Mouse (Mus musculus): ENCODE measurements at regions not wholly inside any gene's neighbourhood (a gene's known extent, or its start where the extent isn't known, plus 50 kb on each side); places are given as distances from the start of the nearest gene placed in this dataset.

DNA sequence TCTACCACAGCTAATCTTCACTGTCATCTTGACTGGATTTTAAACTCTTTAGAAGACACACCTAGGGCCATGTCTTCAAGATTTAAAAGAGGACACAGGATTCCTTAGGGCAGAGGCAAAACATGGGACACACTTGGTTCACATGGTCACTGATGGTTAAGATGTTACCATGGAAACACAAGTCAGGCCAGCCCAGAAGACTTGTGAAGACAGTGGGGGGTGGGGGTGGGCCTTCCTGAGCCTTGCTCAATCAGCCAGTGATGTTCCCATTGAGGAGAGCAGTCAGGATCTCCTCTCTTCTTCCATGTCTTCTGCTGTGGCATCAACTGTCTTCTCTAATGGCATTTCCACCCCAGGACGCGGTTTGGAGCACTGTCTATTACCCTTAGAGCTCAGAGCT, 60.5 kb upstream of the Shb start:
- H3K27me3 ChIP-seq (ENCODE audit: control insufficient read depth, insufficient read depth, low read length) = peaks cover 5% of the 10 kb centered on the region; the same call in 1 of the 2 replicates
- no peak overlapping the region for H3K4me2 ChIP-seq (ENCODE audit: low read depth)
- DNase-seq (ENCODE audit: low spot score) = no peak
- H3K9ac ChIP-seq (ENCODE audit: low read length) = no peak overlapping the region
- ATAC-seq (ENCODE audit: insufficient read depth, low FRiP score, low TSS enrichment) = no peak
- H3K4me1 ChIP-seq (ENCODE audit: control insufficient read depth, insufficient read depth, low read length) = no peaks in the 10 kb centered on the region
- H3K36me3 ChIP-seq (ENCODE audit: control insufficient read depth, insufficient read depth, low read length) = no peaks in the 10 kb centered on the region
- H3K4me3 ChIP-seq (ENCODE audit: low read depth, low read length) = no peak overlapping the region
- 54% methylated on average over 2 of the region's 2 CpGs for WGBS
- no peak overlapping the region for H3K27ac ChIP-seq (ENCODE audit: low read depth, low read length)
- H3K9me3 ChIP-seq (ENCODE audit: control insufficient read depth, low read length) = no peaks in the 10 kb centered on the region

DNA sequence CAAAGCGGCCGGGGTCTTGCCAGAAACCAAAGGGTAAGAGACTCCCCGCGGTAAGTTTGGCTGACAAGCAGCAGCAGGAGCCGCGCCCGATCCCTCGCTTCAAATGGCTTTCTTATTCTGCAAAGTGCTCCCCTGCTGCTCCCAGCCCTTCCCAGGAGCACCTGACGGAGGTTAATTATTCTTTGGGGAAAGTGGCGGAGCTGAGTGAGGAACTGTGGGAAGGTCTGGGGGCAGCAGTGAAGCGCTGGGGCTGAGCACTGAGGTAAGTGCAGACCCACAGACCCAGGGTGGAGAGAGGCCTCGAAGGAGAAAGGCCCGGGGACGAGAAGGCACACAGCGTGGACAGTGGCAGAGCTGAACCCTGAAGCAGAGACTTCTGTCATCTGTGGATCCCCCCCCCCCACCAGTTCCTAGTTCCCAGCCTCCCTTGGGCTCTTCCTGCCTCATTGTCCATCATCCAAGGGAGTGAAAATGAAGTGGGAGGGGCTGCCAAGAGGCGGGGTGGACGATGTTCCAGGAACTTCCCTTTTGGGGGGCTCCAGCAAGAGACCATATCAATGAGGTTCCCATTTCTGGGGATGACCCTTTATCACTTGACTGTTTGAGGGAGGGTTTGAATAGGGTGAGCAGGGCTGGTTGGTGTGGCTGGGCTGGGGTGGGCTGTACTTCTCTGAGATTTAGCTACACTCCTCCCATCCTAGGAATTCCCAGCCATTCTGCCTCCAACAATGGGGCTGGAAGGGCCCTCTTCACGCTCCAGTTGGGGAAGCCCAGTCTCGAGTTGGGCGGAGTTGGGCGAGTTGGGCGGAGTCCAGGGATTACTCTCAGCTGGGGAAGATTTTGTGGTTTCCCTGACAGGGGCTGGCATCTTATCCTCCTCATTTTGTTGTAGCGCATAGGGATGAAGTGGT, 59.4 kb upstream of the Shb start:
- Histone ChIP-seq H3K27ac (ENCODE audit: low read depth, low read length) (no peak overlapping the region), H3K4me2 (ENCODE audit: low read depth) (peak overlapping the region; percentile 46), H3K27me3 (ENCODE audit: control insufficient read depth, insufficient read depth, low read length) (peaks cover 5% of the 10 kb centered on the region; the same call in 1 of the 2 replicates), H3K9me3 (ENCODE audit: control insufficient read depth, low read length) (no peaks in the 10 kb centered on the region), H3K9ac (ENCODE audit: low read length) (peak overlapping the region; percentile 45), H3K4me1 (ENCODE audit: control insufficient read depth, insufficient read depth, low read length) (no peaks in the 10 kb centered on the region), H3K4me3 (ENCODE audit: low read depth, low read length) (0 out of 2 replicates have a peak overlapping the region, but pooled peaks have one; percentile 18), H3K36me3 (ENCODE audit: control insufficient read depth, insufficient read depth, low read length) (no peaks in the 10 kb centered on the region)
- 4% methylated on average over 23 of the region's 23 CpGs for WGBS
- ATAC-seq (ENCODE audit: insufficient read depth, low FRiP score, low TSS enrichment) = no peak
- DNase-seq (ENCODE audit: low spot score) = peak; percentile 29

DNA sequence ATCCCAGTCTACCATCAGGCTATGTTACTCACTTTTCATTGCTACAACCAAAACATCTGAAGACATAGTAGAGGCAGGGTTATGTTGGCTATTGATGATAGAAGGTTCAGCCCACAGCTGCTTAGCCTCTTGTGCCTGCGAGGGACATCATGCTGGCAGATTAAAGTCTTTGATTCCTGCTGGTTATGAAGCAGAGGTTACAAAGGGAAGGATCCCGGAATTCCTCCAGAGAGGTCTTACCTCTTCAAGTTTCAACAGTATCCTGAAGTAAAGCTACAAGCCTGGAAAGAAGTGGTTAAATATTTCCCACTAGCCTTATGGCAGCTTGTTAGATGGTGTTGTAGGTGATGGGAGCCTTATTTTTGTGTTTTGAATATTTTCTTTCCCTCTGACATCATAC, 58.6 kb upstream of the Shb start:
- no peak overlapping the region for H3K9ac ChIP-seq (ENCODE audit: low read length)
- no peak overlapping the region for H3K4me3 ChIP-seq (ENCODE audit: low read depth, low read length)
- H3K27ac ChIP-seq (ENCODE audit: low read depth, low read length) = no peak overlapping the region
- ATAC-seq (ENCODE audit: insufficient read depth, low FRiP score, low TSS enrichment) (no peak), DNase-seq (ENCODE audit: low spot score) (no peak)
- peak overlapping the region; percentile 46; the same call in 1 of the 2 replicates for H3K4me2 ChIP-seq (ENCODE audit: low read depth)
- H3K4me1 ChIP-seq (ENCODE audit: control insufficient read depth, insufficient read depth, low read length) = no peaks in the 10 kb centered on the region
- H3K27me3 ChIP-seq (ENCODE audit: control insufficient read depth, insufficient read depth, low read length) = peaks cover 5% of the 10 kb centered on the region; the same call in 1 of the 2 replicates
- H3K36me3 ChIP-seq (ENCODE audit: control insufficient read depth, insufficient read depth, low read length) = no peaks in the 10 kb centered on the region
- no peaks in the 10 kb centered on the region for H3K9me3 ChIP-seq (ENCODE audit: control insufficient read depth, low read length)
- WGBS = 15% methylated on average over 2 of the region's 2 CpGs

DNA sequence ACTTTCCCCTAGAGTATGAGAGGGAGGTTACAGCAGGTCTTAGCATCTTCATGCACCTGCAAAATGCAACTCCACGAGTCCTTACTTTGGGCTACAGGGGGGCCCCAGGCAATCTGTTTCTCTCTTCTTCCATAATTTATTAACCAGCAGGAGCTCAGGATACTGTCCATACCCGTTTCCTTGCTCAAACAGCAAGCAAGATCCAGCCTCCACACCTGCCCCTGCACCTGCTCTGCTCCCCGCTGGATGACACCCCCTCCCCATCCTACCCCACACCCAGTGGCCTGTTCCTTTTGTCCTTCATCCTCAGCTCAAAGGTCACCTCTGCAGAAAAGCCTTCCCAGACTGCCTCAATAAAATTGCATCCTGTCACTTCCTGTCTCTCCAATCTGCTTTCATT, 56.1 kb upstream of the Shb start:
- H3K27me3 ChIP-seq (ENCODE audit: control insufficient read depth, insufficient read depth, low read length) = peaks cover 5% of the 10 kb centered on the region; the same call in 1 of the 2 replicates
- no peak overlapping the region for H3K4me2 ChIP-seq (ENCODE audit: low read depth)
- H3K27ac ChIP-seq (ENCODE audit: low read depth, low read length) = no peak overlapping the region
- H3K4me3 ChIP-seq (ENCODE audit: low read depth, low read length) = no peak overlapping the region
- no peak overlapping the region for H3K9ac ChIP-seq (ENCODE audit: low read length)
- no peak for ATAC-seq (ENCODE audit: insufficient read depth, low FRiP score, low TSS enrichment)
- WGBS = 15% methylated on average over 3 of the region's 3 CpGs
- no peaks in the 10 kb centered on the region for H3K9me3 ChIP-seq (ENCODE audit: control insufficient read depth, low read length)
- no peaks in the 10 kb centered on the region for H3K36me3 ChIP-seq (ENCODE audit: control insufficient read depth, insufficient read depth, low read length)
- no peak for DNase-seq (ENCODE audit: low spot score)
- H3K4me1 ChIP-seq (ENCODE audit: control insufficient read depth, insufficient read depth, low read length) = no peaks in the 10 kb centered on the region

DNA sequence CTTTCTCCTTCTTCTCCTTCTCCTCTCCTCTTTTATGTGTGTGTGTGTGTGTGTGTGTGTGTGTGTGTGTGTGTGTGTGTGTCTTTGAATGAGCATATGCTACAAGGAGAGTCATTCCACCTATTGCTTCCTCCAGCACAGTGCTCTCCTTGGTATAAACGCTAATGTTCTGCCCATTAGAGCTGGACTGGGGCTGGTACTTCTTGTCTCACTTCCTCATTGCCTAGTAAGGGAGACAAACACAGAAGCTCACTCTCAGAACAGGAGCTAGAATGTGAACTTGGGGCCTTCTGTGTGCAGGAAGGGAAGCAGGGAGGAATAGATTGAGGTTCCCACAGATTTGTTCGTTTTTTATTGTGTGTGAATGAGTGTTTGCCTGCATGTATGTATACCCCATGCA, 54.9 kb upstream of the Shb start:
- 71% methylated on average over 2 of the region's 2 CpGs for WGBS
- H3K27ac ChIP-seq (ENCODE audit: low read depth, low read length) = no peak overlapping the region
- ATAC-seq (ENCODE audit: insufficient read depth, low FRiP score, low TSS enrichment) = no peak

DNA sequence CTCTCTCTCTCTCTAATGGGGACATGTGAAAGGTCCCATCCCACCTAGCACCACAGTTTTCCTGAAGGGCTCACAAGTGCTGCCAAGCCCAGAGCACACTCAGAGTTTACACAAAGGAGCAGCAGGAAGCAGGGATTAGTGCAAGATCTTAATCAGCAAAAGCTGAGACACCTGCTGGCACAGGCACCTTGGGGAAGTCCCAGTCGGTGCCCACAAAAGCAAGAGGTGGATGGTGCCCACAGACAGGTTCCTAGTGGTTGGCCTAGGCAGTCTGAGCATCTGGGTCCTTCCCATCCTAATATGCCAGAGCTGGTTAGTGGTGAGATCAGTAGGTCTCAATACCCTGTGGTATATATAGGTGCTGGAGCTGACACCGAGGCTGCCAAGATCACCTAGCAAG, 54.0 kb upstream of the Shb start:
- WGBS = 57% methylated on average over 2 of the region's 2 CpGs
- Histone ChIP-seq H3K27me3 (ENCODE audit: control insufficient read depth, insufficient read depth, low read length) (peaks cover 5% of the 10 kb centered on the region; the same call in 1 of the 2 replicates), H3K4me1 (ENCODE audit: control insufficient read depth, insufficient read depth, low read length) (no peaks in the 10 kb centered on the region)

More for the DNA sequence above, 54.9 kb upstream of the Shb start:
- no peak overlapping the region for H3K4me3 ChIP-seq (ENCODE audit: low read depth, low read length)
- H3K9me3 ChIP-seq (ENCODE audit: control insufficient read depth, low read length) = no peaks in the 10 kb centered on the region
- DNase-seq (ENCODE audit: low spot score) = no peak
- peaks cover 5% of the 10 kb centered on the region; the same call in 1 of the 2 replicates for H3K27me3 ChIP-seq (ENCODE audit: control insufficient read depth, insufficient read depth, low read length)
- no peaks in the 10 kb centered on the region for H3K36me3 ChIP-seq (ENCODE audit: control insufficient read depth, insufficient read depth, low read length)
- no peaks in the 10 kb centered on the region for H3K4me1 ChIP-seq (ENCODE audit: control insufficient read depth, insufficient read depth, low read length)
- H3K4me2 ChIP-seq (ENCODE audit: low read depth) = no peak overlapping the region
- H3K9ac ChIP-seq (ENCODE audit: low read length) = no peak overlapping the region

DNA sequence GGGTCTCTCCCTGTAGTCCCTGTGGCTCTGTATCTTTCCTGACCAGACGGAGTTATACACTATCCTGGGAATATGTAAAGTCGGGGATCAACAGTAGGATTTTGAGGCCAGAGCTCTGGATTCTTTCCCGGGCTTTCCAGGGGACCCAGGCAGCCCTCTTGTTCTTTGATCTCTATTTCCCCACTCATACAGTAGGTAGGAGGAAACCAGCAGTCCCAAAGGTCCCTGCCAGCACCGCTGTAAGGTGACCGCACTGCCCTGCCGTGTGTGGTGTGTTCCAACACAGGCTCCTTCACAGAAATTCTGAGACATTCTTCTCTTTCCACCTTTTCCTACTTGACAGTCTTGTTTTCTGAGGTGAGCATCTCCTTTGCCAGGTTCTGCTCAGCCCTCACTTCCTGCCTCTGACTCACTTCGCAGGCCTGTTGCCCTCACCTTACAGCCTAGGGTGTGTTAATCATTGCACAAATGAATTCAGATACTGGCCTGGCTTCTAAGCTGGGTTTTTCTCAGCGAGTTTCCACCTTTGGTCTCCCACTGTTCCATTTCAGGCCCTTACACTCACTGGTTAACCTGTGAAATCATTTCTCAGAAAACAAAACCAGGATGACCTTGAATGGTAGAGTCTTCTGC, 53.0 kb upstream of the Shb start:
- Histone ChIP-seq H3K9me3 (ENCODE audit: control insufficient read depth, low read length) (no peaks in the 10 kb centered on the region), H3K27me3 (ENCODE audit: control insufficient read depth, insufficient read depth, low read length) (no peaks in the 10 kb centered on the region), H3K4me3 (ENCODE audit: low read depth, low read length) (no peak overlapping the region), H3K36me3 (ENCODE audit: control insufficient read depth, insufficient read depth, low read length) (no peaks in the 10 kb centered on the region), H3K4me1 (ENCODE audit: control insufficient read depth, insufficient read depth, low read length) (no peaks in the 10 kb centered on the region), H3K27ac (ENCODE audit: low read depth, low read length) (no peak overlapping the region), H3K4me2 (ENCODE audit: low read depth) (no peak overlapping the region), H3K9ac (ENCODE audit: low read length) (no peak overlapping the region)
- WGBS = 52% methylated on average over 8 of the region's 8 CpGs
- ATAC-seq (ENCODE audit: insufficient read depth, low FRiP score, low TSS enrichment) = no peak
- DNase-seq (ENCODE audit: low spot score) = no peak

More for the DNA sequence above, 54.0 kb upstream of the Shb start:
- no peak overlapping the region for H3K4me2 ChIP-seq (ENCODE audit: low read depth)
- DNase-seq (ENCODE audit: low spot score) (no peak), ATAC-seq (ENCODE audit: insufficient read depth, low FRiP score, low TSS enrichment) (no peak)
- no peak overlapping the region for H3K4me3 ChIP-seq (ENCODE audit: low read depth, low read length)
- no peak overlapping the region for H3K9ac ChIP-seq (ENCODE audit: low read length)
- H3K27ac ChIP-seq (ENCODE audit: low read depth, low read length) = no peak overlapping the region
- H3K36me3 ChIP-seq (ENCODE audit: control insufficient read depth, insufficient read depth, low read length) = no peaks in the 10 kb centered on the region
- H3K9me3 ChIP-seq (ENCODE audit: control insufficient read depth, low read length) = no peaks in the 10 kb centered on the region

DNA sequence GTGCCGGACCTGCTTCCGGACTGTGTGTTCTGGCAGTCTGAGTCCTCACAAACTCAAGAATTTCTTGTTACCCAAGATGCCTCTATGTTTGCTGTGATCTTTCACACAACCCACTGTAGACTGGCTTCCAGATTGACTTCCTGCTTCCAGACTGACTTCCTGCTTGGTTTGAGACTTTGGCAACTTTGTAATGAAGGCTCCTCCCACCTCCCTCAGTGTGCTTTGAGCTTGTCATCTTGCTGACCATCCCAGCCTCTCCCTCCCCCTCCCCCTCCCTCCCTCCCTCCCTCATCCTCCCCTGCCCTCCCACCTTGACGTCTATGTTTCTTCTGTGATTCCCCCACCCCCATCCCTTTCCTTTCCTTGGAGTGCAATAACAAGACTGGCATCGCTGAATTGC, 51.7 kb upstream of the Shb start:
- H3K4me3 ChIP-seq (ENCODE audit: low read depth, low read length) = no peak overlapping the region
- no peak for DNase-seq (ENCODE audit: low spot score)
- no peak overlapping the region for H3K27ac ChIP-seq (ENCODE audit: low read depth, low read length)
- H3K9me3 ChIP-seq (ENCODE audit: control insufficient read depth, low read length) = no peaks in the 10 kb centered on the region
- H3K27me3 ChIP-seq (ENCODE audit: control insufficient read depth, insufficient read depth, low read length) = no peaks in the 10 kb centered on the region
- no peak overlapping the region for H3K9ac ChIP-seq (ENCODE audit: low read length)
- 65% methylated on average over 4 of the region's 4 CpGs for WGBS
- no peak overlapping the region for H3K4me2 ChIP-seq (ENCODE audit: low read depth)
- ATAC-seq (ENCODE audit: insufficient read depth, low FRiP score, low TSS enrichment) = no peak
- no peaks in the 10 kb centered on the region for H3K36me3 ChIP-seq (ENCODE audit: control insufficient read depth, insufficient read depth, low read length)
- peaks cover 1% of the 10 kb centered on the region; the same call in 1 of the 2 replicates for H3K4me1 ChIP-seq (ENCODE audit: control insufficient read depth, insufficient read depth, low read length)

Data from neural tube, embryonic 11.5 days (tissue).